Mouse (Mus musculus): ENCODE results near the gene Gm20388.

Gm20388 gene

DNA sequence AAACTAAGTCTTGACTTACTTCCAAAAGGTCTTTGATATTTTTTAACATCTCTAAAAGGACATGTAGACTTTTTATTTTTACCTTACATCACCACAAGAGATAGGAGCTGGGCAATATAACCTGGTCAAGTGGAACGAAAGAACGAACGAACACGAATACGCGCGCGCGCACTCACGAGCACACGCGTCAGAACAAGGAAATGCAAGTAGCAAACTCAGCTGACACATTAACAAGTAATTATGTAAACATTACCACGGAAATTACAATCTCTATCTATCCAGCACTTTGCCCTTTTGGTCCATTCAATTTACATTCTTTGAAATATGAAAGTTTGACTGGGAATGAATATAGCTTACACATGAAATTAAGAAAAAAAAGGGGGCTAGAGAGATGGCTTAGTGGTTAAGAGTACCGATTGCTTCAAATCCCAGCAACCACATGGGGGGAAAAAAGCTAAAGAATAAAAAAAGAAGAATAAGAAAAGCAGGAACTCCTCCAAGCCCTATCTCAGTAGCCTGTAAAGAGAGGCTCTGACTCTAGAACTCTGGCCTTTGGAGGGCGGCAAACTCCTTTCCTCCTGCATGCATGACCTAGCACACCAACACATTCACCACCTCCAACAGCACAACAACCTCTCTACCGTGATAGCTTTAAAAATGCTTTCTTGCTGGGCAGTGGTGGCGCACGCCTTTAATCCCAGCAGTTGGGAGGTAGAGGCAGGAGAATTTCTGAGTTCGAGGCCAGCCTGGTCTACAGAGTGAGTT, 3072.7 kb downstream of the Gm20388 start:
- peak; percentile 55 to 66 for DNase-seq

- DNase-seq, result no peak
Measured at GRCm38 (mm10) chr8:122984175-122984574, 3073.5 kb downstream of the Gm20388 start.

DNA sequence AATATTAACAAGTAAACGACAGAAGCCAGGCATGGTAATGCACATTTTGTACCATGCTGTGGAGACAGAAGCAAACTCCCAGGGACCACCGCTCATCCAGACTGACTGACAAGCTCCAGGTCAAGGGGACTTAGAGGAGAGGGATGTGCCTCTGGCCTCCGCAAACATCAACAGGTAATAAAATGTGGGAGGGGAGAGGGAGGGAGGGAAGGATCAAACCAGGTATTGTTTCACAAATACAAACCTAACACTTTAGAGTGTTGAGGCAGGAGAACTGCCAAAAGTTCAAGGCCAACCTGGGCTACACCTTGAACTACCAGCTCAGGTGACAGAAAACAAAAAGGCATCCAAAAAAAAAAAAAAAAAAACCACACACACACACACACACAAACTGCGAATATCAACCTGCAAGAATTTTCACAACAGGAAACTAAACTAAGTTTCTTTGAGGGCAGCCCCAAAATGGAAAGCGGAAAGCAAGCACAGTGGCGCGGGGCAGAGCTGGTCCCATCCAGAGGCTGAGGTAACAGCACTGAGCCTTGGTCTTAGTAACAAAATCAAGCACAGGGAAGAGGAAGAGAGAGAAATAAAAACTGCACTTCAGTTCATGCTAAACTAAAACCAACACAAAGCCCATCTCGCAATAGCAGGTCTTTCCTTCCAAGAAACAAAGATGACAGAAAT, 3076.0 kb downstream of the Gm20388 start:
- no peak for DNase-seq

DNA sequence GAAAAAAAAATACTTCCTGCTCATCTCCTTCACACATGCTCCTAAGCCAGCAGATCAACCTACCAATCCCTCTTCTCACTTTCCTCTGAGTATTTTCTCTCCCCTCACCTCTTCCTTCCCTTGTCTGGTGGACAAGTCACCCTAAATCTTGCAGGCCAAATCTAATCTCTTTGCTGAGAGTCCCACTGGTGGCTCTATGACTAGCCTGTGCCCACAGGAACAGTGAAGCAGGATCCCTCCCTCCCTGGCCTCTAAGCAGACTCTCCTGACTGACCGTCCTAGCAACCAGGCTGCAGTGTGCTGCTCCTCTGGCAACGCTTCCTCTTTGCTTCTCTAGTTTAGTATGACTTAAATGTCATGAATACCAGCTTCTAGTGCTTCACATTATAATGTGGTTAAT, 3076.6 kb downstream of the Gm20388 start:
- no peak for DNase-seq

DNA sequence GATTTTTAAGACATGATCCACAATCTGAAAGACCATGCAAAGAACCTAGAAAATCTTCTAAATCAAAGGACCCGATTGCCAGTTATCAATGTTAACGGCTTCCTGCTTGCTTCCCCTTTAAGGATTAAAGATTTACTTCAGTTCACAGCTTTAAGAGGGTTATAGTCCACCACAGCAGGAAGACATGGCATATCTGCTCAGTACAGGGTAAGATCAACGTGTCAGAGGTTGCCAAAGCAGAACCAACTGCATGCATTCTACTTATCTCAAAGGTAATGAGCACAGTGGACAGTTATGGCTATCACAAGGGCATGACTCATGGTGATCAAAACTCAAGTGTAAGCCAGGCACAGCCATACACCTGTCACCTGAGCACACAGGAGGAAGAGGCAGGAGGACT, 3078.3 kb downstream of the Gm20388 start:
- DNase-seq, result peak; percentile 29 to 49

GRCm38 (mm10) chr8:122989976-122990375, 3079.3 kb downstream of the Gm20388 start:
- no peak for DNase-seq

DNA sequence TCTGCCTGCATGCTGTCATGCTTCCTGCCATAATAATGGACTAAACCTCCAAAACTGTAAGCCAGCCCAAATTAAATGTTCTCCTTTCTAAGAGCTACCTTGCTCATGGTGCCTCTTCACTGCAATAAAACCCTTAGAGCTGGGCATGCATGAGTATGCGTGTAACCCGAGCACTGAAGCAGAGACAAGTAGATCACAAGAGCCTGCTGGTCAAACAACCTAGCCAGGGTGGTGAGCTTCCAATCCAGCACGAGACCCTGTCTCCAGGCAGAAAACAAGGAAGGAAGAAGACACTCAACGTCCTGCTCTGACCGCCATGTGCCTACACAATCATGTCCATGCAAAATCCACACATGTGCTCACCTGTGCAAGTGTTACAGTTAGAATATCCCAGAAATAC, 3080.7 kb downstream of the Gm20388 start:
- DNase-seq, result no peak

DNA sequence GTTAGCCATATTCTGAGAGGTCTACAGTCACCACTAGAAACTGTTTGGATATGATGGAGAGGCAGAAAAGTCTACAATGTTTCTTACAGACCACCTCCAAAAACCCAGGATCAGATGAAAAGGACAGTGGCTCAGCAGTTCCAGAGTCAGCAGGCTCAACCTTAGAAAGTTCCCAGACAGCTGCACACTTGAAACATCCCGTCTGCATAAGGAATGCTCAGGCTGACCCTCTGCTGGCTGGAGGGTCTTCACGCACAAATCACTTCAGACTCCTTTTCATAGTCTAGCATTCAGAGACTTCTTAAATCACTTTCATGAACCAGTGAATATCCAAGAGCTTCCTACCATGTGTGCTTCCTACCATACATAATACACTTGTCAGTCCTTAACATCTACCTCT, 3081.7 kb downstream of the Gm20388 start:
- DNase-seq, result no peak

GRCm38 (mm10) chr8:122993031-122993430, 3082.4 kb downstream of the Gm20388 start:
- no peak for DNase-seq

- no peak for DNase-seq
Measured at GRCm38 (mm10) chr8:122993740-122994139, 3083.1 kb downstream of the Gm20388 start.

GRCm38 (mm10) chr8:122997963-122998362, 3087.3 kb downstream of the Gm20388 start:
- no peak for DNase-seq

DNA sequence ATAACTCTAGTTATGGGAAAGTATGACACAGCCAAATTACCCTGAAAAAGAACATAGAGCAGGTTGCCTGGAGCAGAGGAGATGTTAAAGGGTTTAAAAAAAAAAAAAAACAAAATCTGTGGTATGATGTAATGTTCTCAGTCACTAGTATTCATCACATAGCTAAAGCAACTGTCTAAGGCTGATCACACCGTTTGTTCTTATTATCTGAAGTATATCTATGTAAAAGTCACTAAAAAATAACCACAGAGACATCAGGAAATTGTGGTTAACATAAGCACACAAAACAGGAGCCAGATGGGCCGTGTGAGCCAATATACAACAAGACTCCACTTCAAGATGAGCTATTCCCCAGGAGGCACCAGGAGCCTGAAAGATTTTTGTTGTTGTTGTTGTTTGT, 3089.7 kb downstream of the Gm20388 start:
- DNase-seq, result no peak

DNA sequence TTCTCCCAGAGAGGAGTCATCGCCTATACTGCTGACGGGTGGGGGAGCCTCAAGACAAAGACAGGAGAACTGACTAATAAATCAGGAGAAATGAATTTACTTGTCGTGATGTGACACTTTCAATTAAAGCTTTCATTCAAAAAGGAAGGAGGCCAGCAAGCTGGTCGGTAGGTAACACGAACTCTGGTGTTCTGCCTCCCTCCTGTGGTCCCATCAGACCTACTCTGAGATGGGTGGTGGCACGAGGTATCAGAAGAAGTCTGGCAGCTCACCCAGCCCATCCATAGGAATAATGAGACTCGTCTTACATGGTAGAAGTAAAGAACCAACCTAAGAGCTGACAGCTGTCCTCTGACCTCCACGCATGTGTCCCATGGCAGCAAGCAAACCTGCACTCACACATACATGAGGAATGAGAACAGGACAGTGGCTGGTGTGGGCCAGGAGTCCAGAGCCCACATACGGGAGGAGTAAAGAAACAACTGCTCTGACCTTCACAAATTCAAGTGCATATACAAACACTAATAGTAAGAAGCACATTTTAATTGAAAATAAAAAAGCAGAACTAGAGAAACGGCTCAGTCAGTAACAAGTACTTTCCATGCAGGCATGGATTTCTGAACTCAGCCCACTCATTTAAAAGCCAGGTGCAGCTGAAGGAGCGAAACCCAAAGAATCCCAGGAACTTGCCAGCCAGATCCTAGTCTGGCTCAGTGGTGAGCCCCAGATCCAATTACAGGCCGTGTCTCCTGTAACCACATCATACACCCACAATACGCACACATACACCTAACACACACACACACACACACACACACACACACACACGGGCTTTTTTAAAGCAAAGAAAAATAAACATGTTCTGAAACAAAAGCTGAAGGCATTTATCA, 3093.6 kb downstream of the Gm20388 start:
- DNase-seq, result no peak

- DNase-seq, result no peak
Measured at GRCm38 (mm10) chr8:123005328-123005727, 3094.7 kb downstream of the Gm20388 start.

GRCm38 (mm10) chr8:123005805-123006204, 3095.2 kb downstream of the Gm20388 start:
- no peak for DNase-seq

DNA sequence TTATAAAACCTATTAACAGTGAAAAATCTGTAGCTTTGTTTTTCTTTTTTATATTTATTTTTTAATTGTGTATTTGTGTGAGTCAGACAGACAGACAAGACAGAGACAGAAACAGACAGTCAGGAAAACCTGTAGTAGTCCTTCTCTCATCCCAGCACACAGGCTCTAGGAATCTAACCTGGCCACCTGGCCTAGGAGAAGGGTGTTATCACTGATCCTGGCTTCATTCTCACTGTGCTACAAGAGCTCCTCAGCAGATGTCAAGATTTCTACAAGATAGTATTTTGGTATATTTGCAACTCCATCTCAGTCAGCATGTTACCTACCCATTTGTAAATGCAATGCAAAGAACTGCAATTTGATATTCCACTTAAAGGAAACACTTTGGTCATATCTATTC, 3100.7 kb downstream of the Gm20388 start:
- DNase-seq, result no peak

DNA sequence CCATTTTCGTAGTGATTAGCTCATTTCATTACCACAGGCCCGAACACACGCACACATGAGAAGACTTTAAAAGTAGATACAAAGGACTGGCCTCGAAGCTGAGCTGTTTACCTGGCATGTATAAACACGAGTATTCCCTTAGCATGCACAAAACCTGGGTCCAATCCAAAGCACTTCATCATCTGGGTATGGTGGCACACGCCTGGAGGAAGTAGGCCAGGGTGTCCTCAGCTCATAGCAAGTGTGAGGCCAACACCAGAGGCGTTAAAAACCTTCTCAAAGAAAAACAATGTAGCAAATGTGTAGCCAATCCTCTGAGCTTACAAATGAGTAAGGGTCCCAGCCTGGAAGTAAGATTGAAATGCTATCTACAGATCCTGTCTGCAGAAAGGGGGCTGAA, 3103.8 kb downstream of the Gm20388 start:
- DNase-seq, result no peak

DNA sequence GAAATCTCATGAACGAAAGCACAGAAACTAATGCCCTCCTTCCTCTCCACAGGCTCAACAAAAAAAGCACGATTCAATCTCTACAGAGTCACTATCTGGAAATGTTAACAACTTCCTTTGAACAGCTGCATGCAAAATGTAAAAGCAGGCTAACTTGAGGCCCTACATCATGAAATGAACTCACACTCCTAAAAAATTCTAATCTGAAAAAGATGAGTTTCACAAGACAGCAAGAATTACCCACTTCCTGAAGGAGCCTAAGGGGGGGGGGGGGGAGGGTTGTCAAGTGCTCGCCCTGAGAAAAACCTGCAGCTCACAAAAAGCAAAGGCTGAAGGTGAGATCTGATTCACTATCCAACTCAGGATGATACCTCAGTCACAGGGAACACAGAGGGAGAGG, 3104.4 kb downstream of the Gm20388 start:
- DNase-seq, result no peak

- DNase-seq, result no peak
Measured at GRCm38 (mm10) chr8:123017143-123017542, 3106.5 kb downstream of the Gm20388 start.

- DNase-seq, result peak in 1 of 2 experiments; percentile 31
Measured at GRCm38 (mm10) chr8:123018484-123019164, 3108.0 kb downstream of the Gm20388 start.

GRCm38 (mm10) chr8:123020084-123020483, 3109.4 kb downstream of the Gm20388 start:
- no peak for DNase-seq

GRCm38 (mm10) chr8:123020859-123021258, 3110.2 kb downstream of the Gm20388 start:
- DNase-seq, result no peak

DNA sequence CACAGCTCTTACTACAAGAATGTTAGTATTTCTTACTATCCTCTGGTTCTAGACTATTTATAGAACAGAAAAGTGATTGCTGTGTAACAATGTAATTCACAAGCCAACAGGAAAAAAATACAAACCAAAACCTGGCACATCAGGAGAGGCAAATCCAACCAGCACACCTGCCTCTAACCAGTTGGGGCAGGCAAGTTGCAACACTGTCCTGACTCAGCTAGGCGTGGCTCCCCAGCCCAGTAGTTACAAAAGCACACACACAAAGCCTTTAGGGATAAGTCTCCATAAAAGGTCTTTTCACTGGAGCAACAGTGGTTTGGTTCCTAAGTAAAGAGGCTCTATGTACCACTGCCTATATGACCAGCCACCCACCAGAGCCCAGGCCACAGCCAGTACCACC, 3110.6 kb downstream of the Gm20388 start:
- no peak for DNase-seq

All from kidney, adult 8-10 months (tissue).